Mouse (Mus musculus): ENCODE measurements around the gene Col1a2. TPM values are rescaled to one million over a fixed set of nuclear protein-coding genes. Genes with fewer than 3 reads are reported as not detected.

Col1a2 gene
- total RNA-seq (2023; ENCODE audit: inconsistent age): 0.36 to 0.87 TPM (median 0.48 TPM) in 3 of 4 replicates, not detected in the other

GRCm38 (mm10) chr6:4504603-4505131 is at the start of gene Col1a2:
Gene Col1a2 (plus strand): TSS chr6:4504814.

Other genes starting within 250 kb of the Col1a2 start
- 19.8 to 25.0 TPM (median 21.1 TPM) in 4 replicates for gene Casd1, start 96.0 kb downstream of the Col1a2 start, total RNA-seq (2023; ENCODE audit: inconsistent age)
- 0.60 to 1.1 TPM (median 0.99 TPM) in 4 replicates for gene Sgce, start 242.4 kb downstream of the Col1a2 start, total RNA-seq (2023; ENCODE audit: inconsistent age)
- gene Peg10, start 242.5 kb downstream of the Col1a2 start, total RNA-seq (2023; ENCODE audit: inconsistent age): 0.13 to 0.55 TPM (median 0.30 TPM) in 4 replicates

Measured in B cell, adult (primary cell).